Mouse (Mus musculus): ENCODE measurements around the gene Clasp1. TPM values are rescaled to one million over a fixed set of nuclear protein-coding genes. Genes with fewer than 3 reads are reported as not detected.

Clasp1 gene
- polyA plus RNA-seq, 1 experiment = 86.3 TPM

GRCm38 (mm10) chr1:118505746-118506145 lies 116.9 kb downstream of the Clasp1 start:
- H3K4me1 ChIP-seq (ENCODE audit: control insufficient read depth, insufficient read depth, low read length) = no peaks in the 10 kb centered on the region
- no peak overlapping the region for H3K27ac ChIP-seq (ENCODE audit: insufficient read depth, low read length)
- H3K4me3 ChIP-seq (ENCODE audit: insufficient read depth, low read length) = no peak overlapping the region
- TF ChIP-seq POLR2A (IDR thresholded peaks at IDR 0.05; ENCODE audit: low read depth, low read length) (no peak), CTCF (IDR thresholded peaks at IDR 0.05; ENCODE audit: borderline replicate concordance, insufficient read depth, low read length) (no peak)

GRCm38 (mm10) chr1:118510996-118511395 lies 122.1 kb downstream of the Clasp1 start:
- TF ChIP-seq CTCF (IDR thresholded peaks at IDR 0.05; ENCODE audit: borderline replicate concordance, insufficient read depth, low read length) (no peak), POLR2A (IDR thresholded peaks at IDR 0.05; ENCODE audit: low read depth, low read length) (no peak)
- Histone ChIP-seq H3K27ac (ENCODE audit: insufficient read depth, low read length) (no peak overlapping the region), H3K4me1 (ENCODE audit: control insufficient read depth, insufficient read depth, low read length) (no peaks in the 10 kb centered on the region), H3K4me3 (ENCODE audit: insufficient read depth, low read length) (no peak overlapping the region)

GRCm38 (mm10) chr1:118511738-118512530 lies 123.1 kb downstream of the Clasp1 start:
- no peak overlapping the region for H3K27ac ChIP-seq (ENCODE audit: insufficient read depth, low read length)
- TF ChIP-seq CTCF (IDR thresholded peaks at IDR 0.05; ENCODE audit: borderline replicate concordance, insufficient read depth, low read length) = no peak
- H3K4me3 ChIP-seq (ENCODE audit: insufficient read depth, low read length) = no peak overlapping the region
- no peaks in the 10 kb centered on the region for H3K4me1 ChIP-seq (ENCODE audit: control insufficient read depth, insufficient read depth, low read length)

- Histone ChIP-seq H3K27ac (ENCODE audit: insufficient read depth, low read length) (no peak overlapping the region), H3K4me1 (ENCODE audit: control insufficient read depth, insufficient read depth, low read length) (no peaks in the 10 kb centered on the region), H3K4me3 (ENCODE audit: insufficient read depth, low read length) (no peak overlapping the region)
- no peak for TF ChIP-seq POLR2A (IDR thresholded peaks at IDR 0.05; ENCODE audit: low read depth, low read length)
- no peak for TF ChIP-seq CTCF (IDR thresholded peaks at IDR 0.05; ENCODE audit: borderline replicate concordance, insufficient read depth, low read length)
Measured at GRCm38 (mm10) chr1:118516256-118516655, 127.4 kb downstream of the Clasp1 start.

- H3K4me1 ChIP-seq (ENCODE audit: control insufficient read depth, insufficient read depth, low read length) = no peaks in the 10 kb centered on the region
- H3K4me3 ChIP-seq (ENCODE audit: insufficient read depth, low read length) = no peak overlapping the region
- TF ChIP-seq POLR2A (IDR thresholded peaks at IDR 0.05; ENCODE audit: low read depth, low read length) (no peak), CTCF (IDR thresholded peaks at IDR 0.05; ENCODE audit: borderline replicate concordance, insufficient read depth, low read length) (no peak)
- no peak overlapping the region for H3K27ac ChIP-seq (ENCODE audit: insufficient read depth, low read length)
Measured at GRCm38 (mm10) chr1:118523161-118523560, 134.3 kb downstream of the Clasp1 start.

- no peak overlapping the region for H3K27ac ChIP-seq (ENCODE audit: insufficient read depth, low read length)
- H3K4me1 ChIP-seq (ENCODE audit: control insufficient read depth, insufficient read depth, low read length) = no peaks in the 10 kb centered on the region
- no peak overlapping the region for H3K4me3 ChIP-seq (ENCODE audit: insufficient read depth, low read length)
- TF ChIP-seq CTCF (IDR thresholded peaks at IDR 0.05; ENCODE audit: borderline replicate concordance, insufficient read depth, low read length) (no peak), POLR2A (IDR thresholded peaks at IDR 0.05; ENCODE audit: low read depth, low read length) (no peak)
Measured at GRCm38 (mm10) chr1:118525336-118525735, 136.5 kb downstream of the Clasp1 start.

- Histone ChIP-seq H3K4me1 (ENCODE audit: control insufficient read depth, insufficient read depth, low read length) (no peaks in the 10 kb centered on the region), H3K4me3 (ENCODE audit: insufficient read depth, low read length) (no peak overlapping the region), H3K27ac (ENCODE audit: insufficient read depth, low read length) (no peak overlapping the region)
- TF ChIP-seq POLR2A (IDR thresholded peaks at IDR 0.05; ENCODE audit: low read depth, low read length) = no peak
- TF ChIP-seq CTCF (IDR thresholded peaks at IDR 0.05; ENCODE audit: borderline replicate concordance, insufficient read depth, low read length) = no peak
Measured at GRCm38 (mm10) chr1:118529213-118529612, 140.4 kb downstream of the Clasp1 start.

- Histone ChIP-seq H3K4me3 (ENCODE audit: insufficient read depth, low read length) (no peak overlapping the region), H3K4me1 (ENCODE audit: control insufficient read depth, insufficient read depth, low read length) (no peaks in the 10 kb centered on the region), H3K27ac (ENCODE audit: insufficient read depth, low read length) (no peak overlapping the region)
- TF ChIP-seq CTCF (IDR thresholded peaks at IDR 0.05; ENCODE audit: borderline replicate concordance, insufficient read depth, low read length) = no peak
- no peak for TF ChIP-seq POLR2A (IDR thresholded peaks at IDR 0.05; ENCODE audit: low read depth, low read length)
Measured at GRCm38 (mm10) chr1:118531259-118531658, 142.4 kb downstream of the Clasp1 start.

GRCm38 (mm10) chr1:118536021-118536420 lies 147.2 kb downstream of the Clasp1 start:
- Histone ChIP-seq H3K27ac (ENCODE audit: insufficient read depth, low read length) (no peak overlapping the region), H3K4me1 (ENCODE audit: control insufficient read depth, insufficient read depth, low read length) (no peaks in the 10 kb centered on the region), H3K4me3 (ENCODE audit: insufficient read depth, low read length) (no peak overlapping the region)
- TF ChIP-seq CTCF (IDR thresholded peaks at IDR 0.05; ENCODE audit: borderline replicate concordance, insufficient read depth, low read length) = no peak
- no peak for TF ChIP-seq POLR2A (IDR thresholded peaks at IDR 0.05; ENCODE audit: low read depth, low read length)

GRCm38 (mm10) chr1:118539046-118539445 lies 150.2 kb downstream of the Clasp1 start:
- Histone ChIP-seq H3K4me3 (ENCODE audit: insufficient read depth, low read length) (no peak overlapping the region), H3K4me1 (ENCODE audit: control insufficient read depth, insufficient read depth, low read length) (no peaks in the 10 kb centered on the region; the same call in 1 of the 2 replicates), H3K27ac (ENCODE audit: insufficient read depth, low read length) (no peak overlapping the region)
- TF ChIP-seq POLR2A (IDR thresholded peaks at IDR 0.05; ENCODE audit: low read depth, low read length) = no peak
- no peak for TF ChIP-seq CTCF (IDR thresholded peaks at IDR 0.05; ENCODE audit: borderline replicate concordance, insufficient read depth, low read length)
